Mouse (Mus musculus) layer of hippocampus, adult 8-10 months (tissue): ENCODE measurements at regions not wholly inside any gene's neighbourhood (a gene's known extent, or its start where the extent isn't known, plus 50 kb on each side); places are given as distances from the start of the nearest gene placed in this dataset.
A peak's percentile ranks its signal among the peaks of the same experiment; 100 is the strongest.

Source experiments
- DNase-seq, 2 experiments: peaks; one replicate each; pipeline ENCODE4 v3.0.0; 2022; ENCODE audit warnings: low spot score in 2 of 2

DNA sequence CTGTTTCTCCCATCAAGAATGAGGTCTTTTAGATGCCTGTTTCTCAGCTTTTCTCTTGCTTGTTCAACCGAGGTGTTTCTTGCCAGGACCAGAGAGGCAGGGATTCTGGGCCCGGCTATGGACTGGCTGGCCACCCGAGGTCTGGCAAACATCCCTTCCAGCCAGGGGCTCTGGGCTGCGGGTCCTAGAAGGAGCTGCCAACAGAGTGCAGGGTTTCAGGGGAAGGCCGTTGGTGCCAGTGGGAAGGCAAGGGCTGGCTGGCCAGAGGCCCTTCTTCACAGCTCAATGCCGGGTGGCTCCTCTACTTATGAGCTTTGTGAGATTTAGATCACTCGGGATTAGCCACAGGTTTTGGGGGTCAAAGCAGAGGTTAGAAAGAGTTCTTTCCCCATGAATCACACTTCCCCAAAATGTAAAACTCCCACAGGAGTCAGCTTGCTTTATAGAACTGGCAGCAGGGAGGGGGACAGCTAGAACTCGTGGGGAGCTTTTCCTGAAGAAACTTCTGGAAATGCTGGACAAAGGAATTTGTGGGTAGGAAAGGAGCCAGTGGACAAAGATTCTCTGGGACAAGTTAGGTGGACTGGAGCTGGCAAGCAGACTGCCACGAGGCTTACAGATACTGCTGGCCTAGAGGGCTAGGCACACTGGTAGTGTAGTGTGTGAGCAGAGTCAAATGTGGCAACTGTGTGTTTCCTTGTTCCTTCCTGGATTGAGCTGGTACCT, 104.1 kb upstream of the Vps8 start:
- DNase-seq, result peak; percentile 21 to 61

DNA sequence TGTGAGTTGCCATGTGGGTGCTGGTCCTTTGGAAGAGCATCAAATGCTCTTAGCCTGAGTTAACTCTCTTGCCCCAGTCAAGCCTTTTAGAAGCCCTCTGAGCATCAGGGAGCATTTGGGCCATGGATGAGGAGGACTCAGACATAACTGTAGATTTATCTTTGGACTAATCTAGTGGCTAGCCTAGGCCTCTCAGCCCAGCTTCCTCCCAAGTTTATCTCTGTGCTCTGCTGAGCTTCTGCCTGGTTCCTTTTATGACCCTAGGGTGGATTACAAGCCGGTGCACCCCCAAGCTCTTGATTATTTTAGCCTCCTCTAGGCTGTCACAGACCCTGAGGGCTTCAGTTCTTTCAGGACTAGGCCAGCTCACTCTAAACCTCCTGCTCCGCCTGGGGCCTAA, 102.6 kb upstream of the Vps8 start:
- DNase-seq, result no peak

- DNase-seq, result no peak
Observed at GRCm38 (mm10) chr16:21321188-21322070, 101.5 kb upstream of the Vps8 start.

DNA sequence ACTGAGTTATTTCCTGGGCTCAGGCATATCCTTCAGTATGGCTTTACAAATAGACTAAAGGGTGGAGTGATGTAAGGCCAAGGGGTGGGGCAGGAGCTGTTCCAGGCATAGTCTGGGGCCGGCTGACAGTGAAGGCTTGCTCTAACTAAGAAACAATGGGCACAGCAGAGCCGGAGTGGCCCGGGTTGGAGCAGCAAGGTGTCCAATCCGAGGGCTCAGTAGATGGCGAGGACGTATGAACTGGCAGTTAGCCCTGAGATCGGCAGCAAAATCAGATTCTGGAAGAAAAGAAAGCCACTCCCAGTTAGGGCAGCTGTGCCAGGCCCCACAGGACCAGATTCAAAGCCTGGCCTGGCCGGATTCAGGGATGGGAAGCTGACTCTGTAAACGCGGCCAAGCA, 100.5 kb upstream of the Vps8 start:
- DNase-seq, result peak in 1 of 2 experiments; percentile 14

- no peak for DNase-seq
Observed at GRCm38 (mm10) chr16:21323446-21324034, 99.4 kb upstream of the Vps8 start.

- no peak for DNase-seq
Observed at GRCm38 (mm10) chr16:21327969-21328368, 94.9 kb upstream of the Vps8 start.

DNA sequence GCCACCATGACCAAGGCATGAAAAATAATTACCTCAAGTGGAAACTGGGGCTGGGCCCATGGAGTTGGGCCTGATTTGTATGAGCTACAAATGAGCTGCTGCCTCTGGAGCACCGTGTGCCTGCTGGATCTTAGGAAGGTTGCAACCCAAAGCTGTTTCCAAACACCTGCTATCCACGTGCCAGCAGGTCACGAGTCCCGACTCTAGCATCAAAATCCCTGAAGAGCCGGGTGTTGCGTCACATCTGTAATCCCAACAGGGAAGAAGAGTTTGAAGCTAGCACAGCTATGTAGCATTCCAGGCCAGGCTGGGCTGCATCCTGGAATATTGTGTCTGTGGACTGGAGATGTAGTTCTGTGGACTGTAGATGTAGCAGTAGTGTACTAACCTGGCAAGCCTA, 93.7 kb upstream of the Vps8 start:
- no peak for DNase-seq

DNA sequence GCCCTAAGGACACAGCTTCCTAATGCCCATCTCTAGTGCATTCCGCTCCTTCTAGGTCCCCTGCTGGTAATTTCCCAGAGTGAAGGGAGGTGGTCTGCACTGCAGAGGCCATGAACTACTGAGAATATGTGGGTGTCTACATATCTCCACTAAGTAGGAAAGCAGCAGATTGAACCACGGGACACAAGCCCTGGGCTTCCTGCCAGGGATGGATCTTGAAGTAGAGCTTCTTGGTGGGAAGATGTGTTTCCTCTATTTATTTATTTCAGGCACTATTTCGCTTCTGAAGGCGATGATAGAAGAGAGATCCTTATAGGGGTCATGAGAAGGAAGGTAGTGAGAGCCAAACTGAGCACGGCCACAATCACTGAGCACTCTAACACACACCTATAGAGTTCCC, 91.7 kb upstream of the Vps8 start:
- DNase-seq, result no peak

GRCm38 (mm10) chr16:21332411-21332810, 90.5 kb upstream of the Vps8 start:
- DNase-seq, result no peak

DNA sequence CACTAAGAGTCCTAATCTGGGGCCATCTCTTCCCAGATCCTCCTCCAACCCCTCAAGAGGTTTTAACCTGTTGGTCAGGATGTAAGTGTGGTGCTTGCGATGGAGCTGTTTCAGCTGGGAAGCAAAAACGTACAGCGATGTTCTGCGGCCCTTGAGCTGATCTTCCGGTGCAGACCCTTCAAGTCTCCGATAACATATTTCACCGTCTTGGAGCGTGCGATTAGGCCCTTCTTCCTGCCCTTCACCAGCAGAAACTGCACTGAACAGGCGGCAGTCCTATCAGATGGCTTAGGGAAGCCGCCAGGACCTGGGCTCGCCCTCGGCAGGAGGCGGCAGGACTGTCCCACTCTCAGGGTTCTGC, 90.1 kb upstream of the Vps8 start:
- DNase-seq, result no peak

- peak; percentile 82 to 90 for DNase-seq
Observed at GRCm38 (mm10) chr16:21333223-21333951, 89.5 kb upstream of the Vps8 start.

GRCm38 (mm10) chr16:21339061-21339459, 83.9 kb upstream of the Vps8 start:
- no peak for DNase-seq

DNA sequence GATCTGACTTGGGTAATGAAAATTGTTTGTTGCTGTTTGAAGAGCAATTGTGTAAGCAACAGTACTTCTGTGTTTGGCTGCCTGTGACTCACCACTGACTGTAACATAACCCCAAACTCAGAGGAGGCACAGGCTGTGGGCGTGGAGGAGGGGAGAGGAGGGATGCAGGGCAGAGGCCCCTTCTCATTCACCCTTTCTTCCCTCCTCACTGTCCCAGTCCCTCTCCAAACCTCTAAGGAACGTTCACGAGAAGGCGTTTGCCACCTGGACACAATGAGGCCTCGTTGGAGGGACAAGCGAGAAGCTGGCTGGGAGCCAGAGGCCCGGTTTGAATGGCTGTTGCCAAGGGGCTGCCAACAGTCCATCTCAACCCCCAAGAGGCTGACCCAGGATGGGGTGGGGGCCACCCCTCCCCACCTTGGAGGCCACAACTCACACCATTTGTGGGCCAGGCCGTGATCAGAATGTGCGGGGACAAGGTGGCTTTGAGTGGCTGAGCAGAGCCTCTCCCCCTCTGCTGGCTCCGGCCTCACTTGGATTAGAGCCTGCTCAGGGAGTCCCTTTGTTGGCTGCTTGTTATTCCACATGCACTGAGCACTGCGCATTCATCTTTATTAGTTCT, 83.3 kb upstream of the Vps8 start:
- peak; percentile 43 to 68 for DNase-seq

DNA sequence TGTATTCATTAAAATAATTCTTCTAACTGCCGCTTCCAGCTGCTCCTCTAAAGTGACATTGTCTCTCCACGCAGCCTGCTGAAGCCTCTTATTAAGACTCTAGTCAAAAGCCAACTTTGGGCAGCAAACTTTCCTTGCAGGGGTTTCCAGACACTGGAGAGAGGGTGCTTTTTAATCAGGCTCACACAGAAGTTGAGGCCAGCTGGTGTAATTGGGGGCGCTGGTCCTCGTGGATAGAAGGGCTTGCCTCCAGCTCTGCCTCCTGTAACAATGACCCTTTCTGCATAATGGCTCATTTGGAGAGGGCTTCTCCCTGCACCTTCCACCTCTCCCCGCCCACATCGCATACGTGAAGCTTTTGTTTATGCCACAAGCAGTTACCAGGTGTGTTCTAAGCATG, 82.8 kb upstream of the Vps8 start:
- peak in 1 of 2 experiments; percentile 47 for DNase-seq

GRCm38 (mm10) chr16:21349869-21350268, 73.0 kb upstream of the Vps8 start:
- DNase-seq, result no peak

- DNase-seq, result no peak
Observed at GRCm38 (mm10) chr16:21351289-21351688, 71.6 kb upstream of the Vps8 start.

DNA sequence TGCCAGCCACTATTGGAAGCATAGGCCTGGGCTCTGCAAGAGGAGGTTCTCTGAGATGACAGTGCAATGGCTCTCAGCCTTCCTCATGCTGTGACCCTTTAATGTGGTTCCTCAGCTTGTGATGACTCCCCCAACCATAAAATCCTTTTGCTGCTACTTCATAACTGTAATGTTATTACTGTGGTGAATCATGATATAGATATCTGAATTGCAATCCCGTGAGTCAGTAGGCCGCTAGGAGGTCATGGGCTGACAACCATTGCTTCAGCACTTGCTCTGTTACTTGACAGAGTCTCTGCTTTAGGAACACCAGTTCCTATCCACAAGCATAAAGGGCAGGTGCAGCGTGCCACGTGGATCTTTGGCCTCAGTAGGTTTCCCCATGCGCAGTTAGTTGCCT, 69.8 kb upstream of the Vps8 start:
- DNase-seq, result no peak

DNA sequence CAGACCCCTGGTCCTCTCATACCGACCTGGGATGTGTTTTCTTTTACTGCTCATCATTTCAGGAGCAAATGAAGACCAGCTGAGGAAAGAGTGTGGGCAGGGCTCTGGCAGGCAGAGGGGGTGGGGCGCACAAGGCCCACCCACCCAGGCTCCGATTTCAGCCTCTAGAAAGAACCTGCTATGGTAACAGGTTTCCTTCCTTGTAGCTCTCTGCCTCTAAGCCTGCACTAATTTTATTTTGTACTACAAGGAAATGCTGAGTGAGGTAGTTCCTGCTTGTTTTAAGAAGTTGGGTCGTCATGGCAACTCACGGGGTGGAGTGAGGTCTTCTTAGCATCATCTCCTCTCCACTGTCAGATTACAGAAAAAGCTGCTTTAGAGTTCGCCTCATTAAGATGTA, 69.4 kb upstream of the Vps8 start:
- no peak for DNase-seq

GRCm38 (mm10) chr16:21355638-21356037, 67.3 kb upstream of the Vps8 start:
- no peak for DNase-seq

DNA sequence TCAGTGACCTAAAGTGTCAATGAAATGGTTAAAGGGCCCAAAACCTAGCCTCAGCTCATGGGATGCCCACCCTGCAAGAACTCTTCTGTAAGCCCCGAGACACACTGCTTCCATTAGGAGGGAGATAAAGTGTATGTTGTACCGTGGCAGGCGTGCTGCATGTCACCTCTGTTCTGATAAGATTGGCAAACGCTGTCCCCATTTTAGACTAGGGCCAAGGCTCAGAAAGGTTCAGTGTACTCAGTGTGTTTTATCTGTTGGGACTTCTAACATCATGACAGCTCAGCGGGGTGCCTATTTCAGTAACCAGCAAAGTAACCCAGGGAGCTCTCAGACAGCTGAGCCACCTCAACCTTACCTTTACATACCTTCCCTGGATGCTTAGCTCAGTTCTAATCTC, 65.5 kb upstream of the Vps8 start:
- DNase-seq, result no peak

DNA sequence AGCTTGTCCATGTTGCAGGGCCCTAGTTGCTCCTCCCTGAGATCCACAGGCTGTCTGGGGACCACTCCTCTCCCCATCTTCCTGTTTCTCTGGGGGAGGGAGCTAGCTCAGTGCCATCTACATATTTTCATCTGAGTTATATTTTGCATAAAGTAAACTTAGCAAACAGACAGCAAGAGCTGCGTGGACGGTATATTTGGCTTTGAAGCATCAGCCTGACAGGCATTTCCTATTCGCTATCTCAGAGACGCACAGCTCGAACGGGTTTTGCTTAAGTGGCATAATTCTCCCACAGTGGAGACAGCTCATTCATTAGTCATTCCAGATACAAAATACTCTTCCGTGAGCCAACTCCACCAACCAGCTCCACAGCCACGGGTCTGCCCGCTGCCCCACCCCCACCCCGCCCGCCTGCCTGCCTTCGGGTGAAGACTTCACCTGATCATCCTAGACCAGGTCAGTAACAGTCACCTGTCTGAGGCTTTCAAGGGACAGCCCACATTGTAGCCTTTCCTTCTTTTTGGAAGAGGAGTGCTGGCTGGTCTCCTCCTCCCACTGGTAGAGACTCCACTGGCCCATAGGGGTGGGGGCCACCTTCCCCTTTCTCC, 64.5 kb upstream of the Vps8 start:
- DNase-seq, result no peak
